In the genomic region with DNA sequence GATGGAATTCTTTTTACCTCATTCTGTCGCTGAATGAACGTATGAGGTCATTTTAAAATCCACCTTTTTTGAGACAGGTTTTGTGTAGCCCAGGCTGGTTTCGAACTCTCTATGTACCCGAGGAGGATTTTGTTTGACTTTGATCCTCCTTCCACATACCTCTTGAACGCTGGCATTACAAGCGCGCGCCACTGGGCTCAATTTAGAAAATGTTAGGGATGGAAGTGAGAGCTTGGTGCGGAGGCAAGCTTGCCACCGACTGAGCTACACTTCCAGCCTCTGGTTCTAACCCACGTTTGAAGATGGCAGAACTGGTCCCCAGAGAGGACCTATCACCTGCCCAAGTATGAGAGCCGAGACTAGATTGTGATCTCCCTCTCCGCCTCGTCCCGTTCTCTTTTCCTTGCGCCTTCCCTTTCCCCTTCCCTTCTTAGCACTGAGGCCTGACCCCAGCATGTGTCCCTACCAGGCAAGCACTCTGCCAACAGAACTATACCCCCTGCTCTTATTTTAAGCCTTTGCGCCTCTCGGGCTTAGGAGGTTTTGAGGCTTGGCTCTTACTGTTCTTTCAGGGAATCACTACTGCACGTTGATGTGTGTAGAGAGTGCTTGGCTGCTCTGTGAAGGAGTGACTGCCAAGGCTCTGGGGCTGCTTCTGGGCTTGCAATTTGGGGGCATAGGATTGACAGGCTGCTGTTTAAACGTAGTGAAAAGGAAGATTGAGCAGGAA, we compare ENCODE assay signal across 9 mouse cellular contexts. TPM values are rescaled to one million over a fixed set of nuclear protein-coding genes. Genes with fewer than 3 reads are reported as not detected.
DNase-seq lines count a peak whose midpoint lies in the region; ATAC-seq and TF ChIP-seq lines count a peak whose summit lies in the region.
"Had no signal": no experiment of that assay in that cellular context is flagged by ENCODE, and none has a peak within 500 bp of the region (broad histone marks: within the 10 kb centered on the region; RNA-seq: fewer than 3 reads in every experiment).

No protein-coding gene starts in this region.

- DNase-seq in kidney, adult 2 months, result no peak
- no peak for DNase-seq in kidney, adult 8-10 months
- no peak for DNase-seq in ES-E14 (ENCODE audit: low read depth, low spot score)

- H3K4me3 ChIP-seq in kidney, adult 2 months (ENCODE audit: insufficient read depth, low read depth, low read length), result peak overlapping the region; percentile 96
- peak overlapping the region; percentile 81 to 86 for H3K4me3 ChIP-seq in ES-E14 (ENCODE audit: insufficient read depth in 1 of 2, low read depth in 1 of 2, low read length in 2 of 2, poor library complexity in 1 of 2, severe bottlenecking in 1 of 2)
- peak overlapping the region; percentile 53 for H3K4me3 ChIP-seq in hindbrain, embryonic 15.5 days
- H3K4me3 ChIP-seq in liver, embryonic 15.5 days (replicated peaks), result peak overlapping the region; percentile 80
- peak overlapping the region; percentile 88 for H3K4me3 ChIP-seq in small intestine, adult 2 months (ENCODE audit: low read depth, low read length)

- in situ Hi-C loops in ES-E14 (cut with MboI; ENCODE audit: low sequenced_read_pairs in 2 of 2, unreplicated experiment in 2 of 2), result no loop called here

- H3K9me3 ChIP-seq in ES-E14 (ENCODE audit: control insufficient read depth, insufficient read depth, low read depth, low read length), result no peaks in the 10 kb centered on the region
- H3K9me3 ChIP-seq in hindbrain, embryonic 15.5 days, result no peaks in the 10 kb centered on the region
- no peaks in the 10 kb centered on the region for H3K9me3 ChIP-seq in liver, embryonic 15.5 days (replicated peaks)

- no peaks in the 10 kb centered on the region for H3K27me3 ChIP-seq in kidney, adult 2 months (replicated peaks; ENCODE audit: control insufficient read depth, insufficient read depth, low read length)
- H3K27me3 ChIP-seq in hindbrain, embryonic 15.5 days, result no peaks in the 10 kb centered on the region
- H3K27me3 ChIP-seq in liver, embryonic 15.5 days, result no peaks in the 10 kb centered on the region
- no peaks in the 10 kb centered on the region for H3K27me3 ChIP-seq in small intestine, adult 2 months (ENCODE audit: control insufficient read depth, insufficient read depth, low read length)

- WGBS in kidney, adult 2 months, result 36% methylated on average over 20 of the region's 20 CpGs
- 28% methylated on average over 20 of the region's 20 CpGs for WGBS in hindbrain, embryonic 15.5 days
- WGBS in liver, embryonic 15.5 days (ENCODE audit: insufficient replicate concordance), result 32% methylated on average over 20 of the region's 20 CpGs
- 26% methylated on average over 20 of the region's 20 CpGs for WGBS in small intestine, adult 2 months

- H3K36me3 ChIP-seq in kidney, adult 2 months (ENCODE audit: control insufficient read depth, insufficient read depth, low read length), result no peaks in the 10 kb centered on the region
- H3K36me3 ChIP-seq in ES-E14 (ENCODE audit: control insufficient read depth, insufficient read depth, low read length, poor library complexity, severe bottlenecking), result no peaks in the 10 kb centered on the region
- no peaks in the 10 kb centered on the region for H3K36me3 ChIP-seq in hindbrain, embryonic 15.5 days
- H3K36me3 ChIP-seq in liver, embryonic 15.5 days (replicated peaks), result no peaks in the 10 kb centered on the region
- H3K36me3 ChIP-seq in small intestine, adult 2 months (ENCODE audit: control insufficient read depth, insufficient read depth, low read length), result peaks cover 1% of the 10 kb centered on the region; the same call in 1 of the 2 replicates

- no peak for TF ChIP-seq CTCF in kidney, adult 2 months (conservative IDR thresholded peaks at IDR 0.05; ENCODE audit: insufficient read depth, insufficient read length, low read depth, low read length)
- TF ChIP-seq CTCF in small intestine, adult 2 months (IDR thresholded peaks at IDR 0.05; ENCODE audit: extremely low read depth, insufficient read length, insufficient replicate concordance, low read depth, low read length), result no peak

- peaks cover 4% of the 10 kb centered on the region; the same call in 1 of the 2 replicates for H3K4me1 ChIP-seq in kidney, adult 2 months (ENCODE audit: control insufficient read depth, insufficient read depth, low read length)
- H3K4me1 ChIP-seq in ES-E14 (ENCODE audit: control insufficient read depth in 2 of 2, insufficient read depth in 2 of 2, low read length in 2 of 2, poor library complexity in 1 of 2), result peaks cover 0 to 10% of the 10 kb centered on the region in 2 experiments; a peak in 2 of 4 replicates
- H3K4me1 ChIP-seq in hindbrain, embryonic 15.5 days (replicated peaks), result peaks cover 17% of the 10 kb centered on the region
- peaks cover 17% of the 10 kb centered on the region for H3K4me1 ChIP-seq in liver, embryonic 15.5 days (replicated peaks)
- peaks cover 6% of the 10 kb centered on the region; the same call in 1 of the 2 replicates for H3K4me1 ChIP-seq in small intestine, adult 2 months (ENCODE audit: control insufficient read depth, insufficient read depth, insufficient read length, low read length)

- ATAC-seq in erythroblast, adult 5-6 weeks (replicated peaks; ENCODE audit: low FRiP score, poor library complexity, severe bottlenecking), result peak; percentile 21
- peak; percentile 66 for ATAC-seq in hindbrain, embryonic 15.5 days (ENCODE audit: low FRiP score, low read depth)
- peak; percentile 2; the same call in 1 of the 2 replicates for ATAC-seq in liver, embryonic 15.5 days (ENCODE audit: insufficient read depth)
- no peak for ATAC-seq in activated CD4-positive, CD25-positive, alpha-beta regulatory T cell, adult 4 months

- H3K4me2 ChIP-seq in hindbrain, embryonic 15.5 days, result peak overlapping the region; percentile 52
- peak overlapping the region; percentile 77 for H3K4me2 ChIP-seq in liver, embryonic 15.5 days

- H3K9ac ChIP-seq in ES-E14 (ENCODE audit: insufficient read depth, low read depth, low read length, poor library complexity, severe bottlenecking), result peak overlapping the region; percentile 97
- H3K9ac ChIP-seq in hindbrain, embryonic 15.5 days, result peak overlapping the region; percentile 45
- peak overlapping the region; percentile 78 for H3K9ac ChIP-seq in liver, embryonic 15.5 days

- TF ChIP-seq POLR2A in kidney, adult 2 months (IDR thresholded peaks at IDR 0.05; ENCODE audit: low read depth, low read length), result no peak
- no peak for TF ChIP-seq POLR2A in small intestine, adult 2 months (IDR thresholded peaks at IDR 0.05; ENCODE audit: low read depth, low read length)

- peak overlapping the region; percentile 98 for H3K27ac ChIP-seq in kidney, adult 2 months (ENCODE audit: insufficient read depth, low read depth, low read length)
- peak overlapping the region; percentile 71; the same call in 1 of the 2 replicates for H3K27ac ChIP-seq in ES-E14 (ENCODE audit: insufficient read depth, low read depth, low read length, poor library complexity, severe bottlenecking)
- H3K27ac ChIP-seq in hindbrain, embryonic 15.5 days (replicated peaks), result peak overlapping the region; percentile 84
- peak overlapping the region; percentile 88 for H3K27ac ChIP-seq in liver, embryonic 15.5 days (replicated peaks)
- H3K27ac ChIP-seq in small intestine, adult 2 months (ENCODE audit: insufficient read depth, low read depth, low read length), result peak overlapping the region; percentile 89

RNA-seq across cellular contexts. Expression of gene Fntb, which starts 0.7 kb away (rescaled TPM):
- polyA plus RNA-seq in kidney, adult 2 months (2012; rRNA removed), result 13.2 TPM in 2 replicates
- 24.0 and 24.2 TPM in 2 replicates for total RNA-seq in ES-E14 (2012; rRNA removed)
- 45.4 and 161 TPM in 2 replicates for total RNA-seq in erythroblast, adult 5-6 weeks (2015; ENCODE audit: low replicate concordance)
- 23.5 and 48.1 TPM in 2 replicates for total RNA-seq in erythroblast, adult 5-6 weeks (2017; ENCODE audit: low replicate concordance)
- polyA plus RNA-seq in hindbrain, embryonic 15.5 days (2015; fragmentation: Nextera tagmentation; extraction: Ambion mirVana), result 40.4 and 46.0 TPM in 2 replicates
- 25.2 and 25.3 TPM in 2 replicates for polyA plus RNA-seq in liver, embryonic 15.5 days (2015; fragmentation: Nextera tagmentation; extraction: Ambion mirVana)
- polyA plus RNA-seq in small intestine, adult 2 months (2012; rRNA removed), result 9.1 and 27.1 TPM in 2 replicates
- polyA plus RNA-seq in activated CD4-positive, CD25-positive, alpha-beta regulatory T cell, adult 4 months (2017; shearing (Covaris generic)), result 10 to 100 TPM; 16.5 to 22.9 TPM

RNA-seq across cellular contexts. Expression of gene Churc1, which starts 0.7 kb away (rescaled TPM):
- polyA plus RNA-seq in kidney, adult 2 months (2012; rRNA removed), result 71.3 and 105 TPM in 2 replicates
- total RNA-seq in ES-E14 (2012; rRNA removed), result 69.5 and 74.4 TPM in 2 replicates
- total RNA-seq in erythroblast, adult 5-6 weeks (2015; ENCODE audit: low replicate concordance), result 2.9 and 30.9 TPM in 2 replicates
- total RNA-seq in erythroblast, adult 5-6 weeks (2017; ENCODE audit: low replicate concordance), result 14.1 and 41.3 TPM in 2 replicates
- polyA plus RNA-seq in hindbrain, embryonic 15.5 days (2015; fragmentation: Nextera tagmentation; extraction: Ambion mirVana), result 134 and 149 TPM in 2 replicates
- polyA plus RNA-seq in liver, embryonic 15.5 days (2015; fragmentation: Nextera tagmentation; extraction: Ambion mirVana), result 76.7 and 80.3 TPM in 2 replicates
- polyA plus RNA-seq in small intestine, adult 2 months (2012; rRNA removed), result 20.3 and 20.9 TPM in 2 replicates
- polyA plus RNA-seq in activated CD4-positive, CD25-positive, alpha-beta regulatory T cell, adult 4 months (2017; shearing (Covaris generic)), result 100 to 1,000 TPM; 149 to 159 TPM

RNA-seq across cellular contexts. Expression of gene Gpx2, which starts 29.3 kb away (rescaled TPM):
- 0.08 and 0.33 TPM in 2 replicates for polyA plus RNA-seq in kidney, adult 2 months (2012; rRNA removed)
- total RNA-seq in ES-E14 (2012; rRNA removed), result 3.8 and 7.0 TPM in 2 replicates
- not detected in 2 replicates for total RNA-seq in erythroblast, adult 5-6 weeks (2015; ENCODE audit: low replicate concordance)
- total RNA-seq in erythroblast, adult 5-6 weeks (2017; ENCODE audit: low replicate concordance), result 0.28 TPM in 1 of 2 replicates, not detected in the other
- polyA plus RNA-seq in hindbrain, embryonic 15.5 days (2015; fragmentation: Nextera tagmentation; extraction: Ambion mirVana), result 0.33 TPM in 1 of 2 replicates, not detected in the other
- 0.23 TPM in 1 of 2 replicates, not detected in the other for polyA plus RNA-seq in liver, embryonic 15.5 days (2015; fragmentation: Nextera tagmentation; extraction: Ambion mirVana)
- 514 and 943 TPM in 2 replicates for polyA plus RNA-seq in small intestine, adult 2 months (2012; rRNA removed)
- polyA plus RNA-seq in activated CD4-positive, CD25-positive, alpha-beta regulatory T cell, adult 4 months (2017; shearing (Covaris generic)), result not detected
- total RNA-seq: hematopoietic stem cell, adult 5-6 weeks had no signal

RNA-seq across cellular contexts. Expression of gene Sptb, which starts 55.7 kb away (rescaled TPM):
- polyA plus RNA-seq in kidney, adult 2 months (2012; rRNA removed), result 1.6 and 1.9 TPM in 2 replicates
- 3.6 and 4.2 TPM in 2 replicates for total RNA-seq in ES-E14 (2012; rRNA removed)
- 261 and 284 TPM in 2 replicates for total RNA-seq in erythroblast, adult 5-6 weeks (2015; ENCODE audit: low replicate concordance)
- total RNA-seq in erythroblast, adult 5-6 weeks (2017; ENCODE audit: low replicate concordance), result 799 and 1,028 TPM in 2 replicates
- polyA plus RNA-seq in hindbrain, embryonic 15.5 days (2015; fragmentation: Nextera tagmentation; extraction: Ambion mirVana), result 6.3 and 8.0 TPM in 2 replicates
- 58.9 and 69.2 TPM in 2 replicates for polyA plus RNA-seq in liver, embryonic 15.5 days (2015; fragmentation: Nextera tagmentation; extraction: Ambion mirVana)
- polyA plus RNA-seq in small intestine, adult 2 months (2012; rRNA removed), result 0.60 TPM in 2 replicates
- under 1 TPM; 0.28 to 0.37 TPM for polyA plus RNA-seq in activated CD4-positive, CD25-positive, alpha-beta regulatory T cell, adult 4 months (2017; shearing (Covaris generic))

RNA-seq across cellular contexts. Expression of gene Rab15, which starts 56.6 kb away (rescaled TPM):
- polyA plus RNA-seq in kidney, adult 2 months (2012; rRNA removed), result 4.4 and 4.7 TPM in 2 replicates
- total RNA-seq in ES-E14 (2012; rRNA removed), result 8.8 and 9.5 TPM in 2 replicates
- not detected in 2 replicates for total RNA-seq in erythroblast, adult 5-6 weeks (2015; ENCODE audit: low replicate concordance)
- total RNA-seq in erythroblast, adult 5-6 weeks (2017; ENCODE audit: low replicate concordance), result 0.26 TPM in 1 of 2 replicates, not detected in the other
- 51.8 and 52.5 TPM in 2 replicates for polyA plus RNA-seq in hindbrain, embryonic 15.5 days (2015; fragmentation: Nextera tagmentation; extraction: Ambion mirVana)
- polyA plus RNA-seq in liver, embryonic 15.5 days (2015; fragmentation: Nextera tagmentation; extraction: Ambion mirVana), result 0.25 and 0.35 TPM in 2 replicates
- polyA plus RNA-seq in small intestine, adult 2 months (2012; rRNA removed), result 5.7 and 16.4 TPM in 2 replicates
- polyA plus RNA-seq in activated CD4-positive, CD25-positive, alpha-beta regulatory T cell, adult 4 months (2017; shearing (Covaris generic)), result not detected
- total RNA-seq: hematopoietic stem cell, adult 5-6 weeks had no signal

Comparison
In these comparisons a context has a peak if more than half of its experiments do, and no peak if none do; other contexts are left out.
1. H3K9ac ChIP-seq: peak in every context shown above with its lines; median percentile 97 in ES-E14; 78 in liver, embryonic 15.5 days; 45 in hindbrain, embryonic 15.5 days.
2. RNA of gene Gpx2, which starts 29.3 kb away (polyA plus RNA-seq): 514 to 943 TPM in small intestine, adult 2 months; 0.08 to 0.33 TPM in kidney, adult 2 months, 0.33 TPM in hindbrain, embryonic 15.5 days, 0.23 TPM in liver, embryonic 15.5 days and not detected in activated CD4-positive, CD25-positive, alpha-beta regulatory T cell, adult 4 months; every median in the first group is over 100 times any median in the second.
3. Peak in every context shown above with its lines, with median percentiles within 50 percentile points of each other: H3K27ac ChIP-seq and H3K4me3 ChIP-seq.